Mouse (Mus musculus) thymus, postnatal 36 days (tissue): ENCODE data around the gene Rps6kb2.
"Not testable (repeated sequence)": the region's sequence is repeated elsewhere in the genome, so short reads cannot be mapped to it uniquely, and the experiment has no call there.

Experiments
- DNase-seq, 2 experiments: peaks; one replicate each; pipeline ENCODE4 v3.0.0; 2022; ENCODE audit warnings: mixed read lengths in 2 of 2

The Rps6kb2 gene

GRCm38 (mm10) chr19:4137913-4138312 is 25.2 kb downstream of the Rps6kb2 start:
- DNase-seq = no peak

DNA sequence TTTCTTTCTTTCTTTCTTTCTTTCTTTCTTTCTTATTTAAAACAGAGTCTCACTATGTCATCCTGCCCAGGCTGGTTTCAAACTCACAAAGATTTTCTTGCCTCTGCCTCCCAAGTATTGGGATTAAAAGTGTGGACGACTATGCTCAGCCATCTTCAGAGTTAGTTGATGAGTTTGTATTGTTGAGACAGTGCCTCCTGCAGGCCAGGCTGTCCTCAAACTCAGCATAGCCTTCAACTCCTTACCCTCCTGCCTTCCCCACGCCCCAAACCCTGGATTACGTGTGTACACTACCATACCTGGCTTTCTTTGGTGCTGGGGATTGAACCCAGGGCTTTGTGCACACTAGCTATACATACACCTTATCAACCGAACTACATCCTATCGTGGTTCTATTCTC is 26.7 kb downstream of the Rps6kb2 start:
- peak in 1 of 2 experiments; percentile 13 for DNase-seq

DNA sequence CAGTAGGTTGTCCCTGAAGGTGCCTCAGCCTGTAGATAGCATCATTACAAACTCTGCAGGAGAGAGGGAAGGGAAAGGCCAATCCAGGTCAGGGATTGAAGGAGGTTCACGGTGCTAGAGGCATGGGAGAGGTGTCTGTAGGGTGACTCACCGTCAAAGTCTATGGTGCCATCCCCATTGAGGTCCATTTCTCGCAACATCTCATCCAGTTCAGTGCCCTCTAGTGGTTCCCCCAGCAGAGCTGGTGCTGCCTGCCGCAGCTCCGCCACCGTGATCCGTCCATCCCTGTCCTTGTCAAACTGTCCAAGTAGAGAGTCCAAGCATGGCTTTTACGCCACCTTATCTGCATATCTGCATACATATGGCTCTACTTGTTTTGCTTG is 27.2 kb downstream of the Rps6kb2 start:
- peak in 1 of 2 experiments; percentile 19 for DNase-seq

GRCm38 (mm10) chr19:4135229-4135962 is 27.8 kb downstream of the Rps6kb2 start:
- not testable (repeated sequence) for DNase-seq

DNA sequence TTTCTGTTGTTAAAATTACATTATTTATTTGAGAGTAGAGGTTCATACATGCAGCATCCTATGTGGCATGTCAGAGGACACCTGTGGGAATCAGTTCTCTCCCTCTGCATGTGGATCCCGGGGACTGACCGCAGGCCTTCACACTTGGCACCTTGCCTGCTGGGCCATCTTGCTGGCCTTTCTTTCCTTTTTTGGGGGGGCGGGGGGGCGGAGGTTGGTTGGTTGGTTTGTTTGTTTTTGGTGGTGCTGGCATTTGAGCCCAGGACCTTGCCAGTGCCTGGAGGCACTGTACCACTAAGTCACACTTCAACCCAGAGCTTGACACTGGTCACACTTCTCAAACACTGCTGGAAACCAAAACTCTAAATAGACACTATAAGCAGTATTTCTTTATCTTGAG is 28.8 kb downstream of the Rps6kb2 start:
- DNase-seq = no peak

DNA sequence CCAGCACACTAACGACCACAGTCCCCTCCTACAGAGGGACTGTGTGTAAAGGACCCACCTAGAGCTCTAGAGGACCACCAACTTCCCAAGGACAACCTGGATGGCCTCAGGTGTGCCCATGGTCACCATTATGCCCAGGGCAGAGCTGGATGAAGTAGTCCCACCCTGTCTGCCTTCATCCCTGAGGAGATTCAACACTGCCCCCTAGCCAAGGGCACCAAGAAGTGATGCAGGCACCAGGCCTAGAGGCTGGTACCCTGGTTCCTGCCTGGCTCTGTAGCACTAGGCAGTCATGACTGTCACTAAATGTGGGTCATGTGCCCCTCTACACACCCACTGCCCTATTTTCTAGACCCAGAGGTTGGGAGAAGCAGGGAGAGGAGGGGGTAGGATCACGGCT is 31.4 kb downstream of the Rps6kb2 start:
- DNase-seq = peak in 1 of 2 experiments; percentile 43

DNA sequence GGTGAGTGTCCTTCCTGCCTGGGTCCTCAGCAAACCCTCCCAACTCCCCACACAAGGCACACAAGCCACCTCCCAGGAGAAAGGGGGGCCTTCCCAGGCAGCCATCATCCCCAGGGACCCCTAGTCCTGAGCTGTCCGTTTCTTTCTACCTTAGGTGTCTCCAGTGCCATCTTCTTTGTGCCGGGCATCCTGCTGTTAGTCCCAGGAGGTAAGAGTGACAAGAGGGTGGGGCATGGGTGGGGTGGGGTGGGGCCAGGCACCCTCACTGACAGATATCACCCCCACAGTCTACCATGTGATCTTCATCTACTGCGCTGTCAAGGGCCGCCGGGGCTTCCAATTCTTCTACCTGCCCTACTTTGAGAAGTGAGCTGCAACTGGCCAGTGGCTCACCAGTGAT is 32.1 kb downstream of the Rps6kb2 start:
- no peak for DNase-seq

GRCm38 (mm10) chr19:4130106-4130505 is 33.0 kb downstream of the Rps6kb2 start:
- no peak for DNase-seq

DNA sequence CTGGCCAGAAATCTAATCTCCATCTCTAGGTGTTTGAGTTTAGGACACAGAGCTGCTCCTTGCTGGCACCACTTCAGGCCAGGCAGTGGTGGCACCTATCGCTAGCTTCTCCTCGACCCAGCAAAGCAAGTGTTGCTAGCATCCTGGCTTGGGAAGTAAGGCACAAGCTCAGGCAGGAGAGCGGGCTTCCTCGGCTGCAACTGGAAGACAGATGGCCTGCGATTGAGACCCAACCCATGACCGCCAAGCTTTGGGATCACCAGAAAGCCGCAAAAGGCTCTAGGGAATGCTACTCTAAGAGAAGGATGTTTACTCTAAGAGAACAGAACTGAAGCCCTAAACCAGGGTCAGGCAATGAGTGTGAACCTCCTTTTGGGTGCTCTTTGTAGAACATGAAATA is 33.7 kb downstream of the Rps6kb2 start:
- no peak for DNase-seq

GRCm38 (mm10) chr19:4126759-4127495 is 36.2 kb downstream of the Rps6kb2 start:
- peak in 1 of 2 experiments; percentile 55 for DNase-seq

GRCm38 (mm10) chr19:4125741-4126696 is 37.1 kb downstream of the Rps6kb2 start, which contains the start of gene Aip:
Gene Aip, minus strand, starts transcription at chr19:4125858.
- DNase-seq = peak; percentile 98 to 99

DNA sequence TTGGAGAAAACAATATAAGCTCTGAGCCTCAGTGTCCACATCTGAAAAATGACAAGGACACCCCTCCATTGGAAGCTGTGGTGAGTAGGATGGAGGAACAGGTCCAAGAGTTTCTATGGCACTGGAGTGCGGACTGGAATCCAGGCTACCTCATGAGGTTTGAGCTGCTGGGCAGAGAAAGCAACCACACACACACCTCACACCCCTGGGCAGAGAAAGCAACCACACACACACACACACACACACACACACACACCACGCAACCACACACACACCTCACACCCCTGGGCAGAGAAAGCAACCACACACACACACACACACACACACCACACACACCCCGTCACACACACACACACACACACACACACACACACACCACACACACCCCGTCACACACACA is 37.9 kb downstream of the Rps6kb2 start:
- not testable (repeated sequence) for DNase-seq

GRCm38 (mm10) chr19:4124432-4124831 is 38.7 kb downstream of the Rps6kb2 start:
- DNase-seq = no peak

GRCm38 (mm10) chr19:4122411-4123370 is 40.5 kb downstream of the Rps6kb2 start:
- no peak for DNase-seq

DNA sequence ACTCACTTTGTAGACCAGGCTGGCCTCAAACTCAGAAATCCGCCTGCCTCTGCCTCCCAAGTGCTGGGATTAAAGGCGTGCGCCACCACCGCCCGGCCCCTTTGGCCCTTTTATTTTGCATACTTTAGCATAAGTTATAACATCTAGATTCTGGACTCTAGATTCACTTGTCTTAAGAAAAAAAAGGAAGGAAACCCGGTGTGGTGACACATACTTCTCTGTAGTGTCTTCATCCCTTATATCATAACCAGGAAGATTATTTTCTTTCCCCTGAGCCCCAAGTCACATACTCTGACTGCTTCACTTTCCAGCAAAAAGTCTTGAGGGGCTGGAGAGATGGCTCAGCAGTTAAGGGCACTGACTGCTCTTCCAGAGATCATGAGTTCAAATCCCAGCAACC is 41.3 kb downstream of the Rps6kb2 start:
- DNase-seq = not testable (repeated sequence)

GRCm38 (mm10) chr19:4121097-4121805 is 41.9 kb downstream of the Rps6kb2 start:
- DNase-seq = peak; percentile 98 to 99

- DNase-seq = no peak
These were observed 42.7 kb downstream of the Rps6kb2 start for GRCm38 (mm10) chr19:4120496-4120895.

DNA sequence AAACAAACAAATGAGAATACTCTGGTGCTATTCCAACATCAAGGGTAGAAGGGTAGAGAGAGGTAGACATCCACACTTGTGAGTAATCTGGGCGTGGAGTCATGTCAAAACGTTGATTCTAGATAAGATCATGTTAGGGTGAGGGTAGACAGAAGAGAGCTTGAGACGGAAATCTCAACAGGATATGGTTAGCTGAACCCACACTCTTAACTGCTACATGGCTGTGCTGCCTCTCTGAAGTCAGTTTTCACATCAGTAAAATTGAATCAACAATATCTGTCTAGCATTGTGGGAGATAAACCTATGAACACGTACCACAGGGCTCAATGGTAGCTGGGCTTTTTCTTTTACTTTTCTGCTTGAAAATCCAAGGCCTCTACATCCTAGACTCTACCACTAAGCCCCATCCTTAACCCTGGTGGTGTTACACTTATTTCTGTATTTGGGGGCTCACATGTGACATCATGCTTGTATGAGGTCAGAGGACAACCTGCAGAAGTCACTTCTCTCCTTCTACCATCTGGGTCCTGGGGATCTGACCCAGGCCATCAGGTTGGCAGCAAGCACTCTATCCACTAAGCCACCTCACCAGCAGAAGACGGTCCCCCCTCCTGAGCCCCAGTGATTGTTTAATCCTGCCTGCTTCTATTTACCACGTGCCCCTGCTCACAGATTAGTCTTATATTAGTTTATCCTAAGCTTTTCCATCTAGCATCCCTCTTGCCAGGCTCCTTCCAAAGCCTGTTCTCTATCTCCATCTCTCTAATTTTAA is 43.3 kb downstream of the Rps6kb2 start:
- DNase-seq = no peak

DNA sequence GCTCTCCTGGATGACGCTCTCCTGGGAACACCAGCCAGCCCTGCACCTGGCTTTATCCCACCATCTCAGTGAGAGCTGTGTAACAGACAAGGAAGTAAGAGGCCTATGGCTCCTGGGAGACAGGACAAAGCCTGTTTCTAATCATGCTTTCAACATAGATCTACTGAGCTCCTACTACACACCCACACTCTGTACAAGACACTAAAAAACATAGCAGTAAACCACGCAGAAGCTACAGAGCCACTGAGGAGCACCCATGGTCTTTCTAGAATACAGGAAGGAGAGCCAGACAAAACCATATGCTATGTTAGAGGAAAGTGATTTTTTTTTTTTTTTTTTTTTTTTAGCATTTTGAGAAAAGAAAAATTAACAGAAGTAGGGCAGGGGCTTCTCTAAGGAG is 44.8 kb downstream of the Rps6kb2 start:
- DNase-seq = no peak

DNA sequence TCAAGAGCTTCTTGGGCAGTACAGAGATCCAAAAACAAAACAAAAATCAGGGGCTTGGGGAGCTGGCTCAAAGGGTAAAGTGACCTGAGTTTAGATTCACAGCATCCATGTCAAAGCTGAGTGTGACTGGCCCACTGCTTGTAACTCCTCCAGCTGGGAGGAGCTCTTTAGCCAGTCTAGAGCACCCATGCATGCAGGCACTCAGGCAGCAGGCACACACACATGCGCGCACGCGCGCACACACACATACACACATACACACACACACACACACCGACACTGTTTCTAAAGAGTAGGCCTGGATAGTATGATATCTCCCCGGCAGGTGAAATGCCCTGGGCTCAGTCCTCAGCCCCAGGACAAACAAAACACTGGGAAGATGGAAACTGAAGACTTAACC is 46.1 kb downstream of the Rps6kb2 start:
- DNase-seq = no peak
